Mouse (Mus musculus) embryo, embryonic 10.5 days (tissue): ENCODE results near the gene Sfxn5.

Source experiments
- DNase-seq: peaks from one replicate; pipeline ENCODE4 v3.0.0-alpha.2; 2015; ENCODE audit warnings: low spot score

Sfxn5 gene

DNA sequence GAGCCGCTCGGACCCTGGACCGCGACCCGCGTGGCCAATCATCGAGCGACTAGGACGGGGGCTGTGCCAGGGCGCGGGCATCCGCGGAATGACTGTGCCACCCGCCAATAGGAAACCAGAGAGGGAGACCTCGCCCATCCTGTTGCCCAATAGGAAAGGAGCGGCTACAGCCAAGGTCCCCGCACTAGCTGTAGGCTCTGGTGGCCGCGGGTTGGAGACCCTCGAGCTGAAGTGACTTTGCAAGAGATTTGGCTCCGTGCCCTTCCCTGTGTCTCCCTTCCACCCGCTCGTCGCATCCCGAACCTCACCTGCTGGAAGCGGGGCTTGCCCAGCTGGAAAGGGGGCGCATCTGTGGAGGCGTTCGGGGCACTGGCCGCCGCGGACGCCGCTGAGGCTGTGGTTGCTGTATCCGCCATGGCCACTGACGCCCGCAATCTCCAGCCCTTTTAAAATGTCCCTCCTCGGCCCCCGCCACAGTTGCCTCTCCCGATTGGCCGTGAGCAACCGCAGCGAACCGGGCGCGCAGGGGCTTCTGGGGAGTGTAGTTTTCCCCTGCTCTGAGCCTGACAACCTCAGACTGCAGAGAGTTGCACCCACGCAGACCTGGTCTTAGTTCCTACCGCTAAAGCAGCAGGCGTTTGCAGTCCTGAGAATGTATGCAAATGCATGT is at the start of gene Sfxn5:
Gene Sfxn5, minus strand, starts transcription at position 423 of the 670 bp plus-strand sequence.
- DNase-seq: peak; percentile 96

DNA sequence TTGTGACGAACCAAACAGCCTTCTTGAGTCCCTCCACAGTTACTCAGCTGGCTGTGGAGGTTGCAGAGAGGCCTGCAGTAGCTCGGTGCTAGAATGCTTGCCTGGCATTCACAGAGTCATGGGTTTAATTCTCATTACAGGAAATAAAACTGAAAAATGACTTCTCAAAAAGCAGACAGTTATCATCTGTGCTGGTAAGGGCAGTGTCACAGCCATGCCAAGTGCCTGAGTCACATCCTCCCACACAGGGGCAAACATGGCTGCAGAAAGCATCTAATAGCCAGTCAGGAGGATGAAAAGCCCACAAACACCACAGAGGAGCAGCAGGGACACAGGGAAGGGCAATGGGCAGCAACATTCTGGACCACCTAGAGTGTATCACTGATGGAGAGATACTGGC is 49.6 kb upstream of the Sfxn5 start:
- DNase-seq: no peak

DNA sequence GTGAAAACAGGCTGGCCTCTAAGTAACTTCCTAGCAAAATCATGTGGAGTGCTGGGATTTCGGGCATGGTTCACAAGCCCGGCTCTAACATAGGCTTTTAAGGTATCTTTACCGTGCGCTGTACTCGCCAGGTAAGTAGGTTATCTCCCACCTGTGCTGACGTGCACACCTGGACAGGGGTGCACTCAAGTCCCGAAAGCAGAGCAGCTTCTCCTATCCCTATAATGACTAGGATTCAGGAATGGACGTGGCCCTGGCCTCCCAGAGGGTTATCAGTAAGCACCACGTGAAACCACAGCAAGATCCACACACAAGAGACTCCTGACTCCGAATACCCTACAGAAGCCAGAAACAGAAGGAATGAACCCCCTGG is 48.4 kb upstream of the Sfxn5 start:
- no peak for DNase-seq

GRCm38 (mm10) chr6:85380901-85381647 is 47.9 kb upstream of the Sfxn5 start:
- peak; percentile 30 for DNase-seq

- DNase-seq: peak; percentile 96
These were observed 47.1 kb upstream of the Sfxn5 start for GRCm38 (mm10) chr6:85380201-85380900.

DNA sequence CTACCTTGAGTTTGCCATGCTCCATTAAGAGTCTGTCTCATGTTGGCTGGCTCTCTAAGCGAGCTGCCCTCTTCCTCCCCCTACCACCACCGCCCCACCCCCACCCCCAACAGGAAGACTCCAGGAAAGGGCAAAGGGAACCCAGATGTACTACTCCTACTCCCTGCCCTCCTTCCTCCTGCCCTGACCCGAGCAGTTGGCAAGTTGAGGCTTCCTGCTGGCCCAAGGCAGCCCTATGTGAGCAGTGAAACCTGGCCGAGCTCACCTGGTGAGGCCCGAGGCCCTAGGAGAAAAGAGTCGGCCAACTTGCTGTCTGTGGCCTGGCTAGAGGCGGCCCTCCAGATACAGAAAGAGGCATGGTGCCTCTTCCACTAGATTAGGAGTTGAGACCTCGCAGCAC is 45.4 kb upstream of the Sfxn5 start:
- DNase-seq: no peak

DNA sequence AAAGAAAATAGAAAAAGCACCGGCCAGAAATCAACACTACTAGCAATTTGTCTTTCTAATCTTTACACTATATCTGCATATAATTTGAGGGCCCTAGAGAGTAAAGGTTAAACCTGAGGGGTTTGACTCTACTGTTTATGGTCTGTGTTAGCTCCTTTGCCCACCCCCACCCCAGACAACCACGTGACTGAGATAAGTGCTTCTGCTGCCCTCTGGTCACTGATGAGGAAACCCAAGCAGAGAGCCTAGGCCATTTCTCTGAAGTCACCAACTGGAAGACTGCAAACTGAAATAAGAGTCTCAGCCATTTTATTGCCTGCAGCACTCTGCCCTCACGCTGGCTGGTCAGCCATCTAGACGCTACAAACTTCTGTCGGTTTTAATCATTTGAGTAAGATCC is 44.7 kb upstream of the Sfxn5 start:
- DNase-seq: no peak

- no peak for DNase-seq
These were observed 44.0 kb upstream of the Sfxn5 start for GRCm38 (mm10) chr6:85377066-85377734.

DNA sequence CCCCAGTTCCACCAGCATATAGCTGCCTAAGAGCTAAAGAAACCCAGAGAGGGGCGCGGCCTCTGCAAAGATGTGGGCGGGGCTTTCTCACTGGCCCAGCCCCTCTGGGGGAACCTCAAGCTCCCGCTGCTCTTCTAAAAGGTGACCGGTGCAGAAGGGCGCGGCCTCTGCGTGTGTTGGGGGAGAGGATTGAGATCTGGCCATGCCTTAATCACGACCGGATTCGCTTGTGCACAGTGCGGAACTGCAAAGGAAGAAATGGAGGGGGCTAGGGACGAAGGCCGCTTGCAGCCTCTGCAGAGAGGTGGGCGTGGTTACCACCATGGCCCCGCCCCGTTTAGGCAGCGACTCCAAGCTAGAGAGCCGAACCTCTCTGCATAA is 41.5 kb upstream of the Sfxn5 start:
- peak; percentile 99 for DNase-seq

DNA sequence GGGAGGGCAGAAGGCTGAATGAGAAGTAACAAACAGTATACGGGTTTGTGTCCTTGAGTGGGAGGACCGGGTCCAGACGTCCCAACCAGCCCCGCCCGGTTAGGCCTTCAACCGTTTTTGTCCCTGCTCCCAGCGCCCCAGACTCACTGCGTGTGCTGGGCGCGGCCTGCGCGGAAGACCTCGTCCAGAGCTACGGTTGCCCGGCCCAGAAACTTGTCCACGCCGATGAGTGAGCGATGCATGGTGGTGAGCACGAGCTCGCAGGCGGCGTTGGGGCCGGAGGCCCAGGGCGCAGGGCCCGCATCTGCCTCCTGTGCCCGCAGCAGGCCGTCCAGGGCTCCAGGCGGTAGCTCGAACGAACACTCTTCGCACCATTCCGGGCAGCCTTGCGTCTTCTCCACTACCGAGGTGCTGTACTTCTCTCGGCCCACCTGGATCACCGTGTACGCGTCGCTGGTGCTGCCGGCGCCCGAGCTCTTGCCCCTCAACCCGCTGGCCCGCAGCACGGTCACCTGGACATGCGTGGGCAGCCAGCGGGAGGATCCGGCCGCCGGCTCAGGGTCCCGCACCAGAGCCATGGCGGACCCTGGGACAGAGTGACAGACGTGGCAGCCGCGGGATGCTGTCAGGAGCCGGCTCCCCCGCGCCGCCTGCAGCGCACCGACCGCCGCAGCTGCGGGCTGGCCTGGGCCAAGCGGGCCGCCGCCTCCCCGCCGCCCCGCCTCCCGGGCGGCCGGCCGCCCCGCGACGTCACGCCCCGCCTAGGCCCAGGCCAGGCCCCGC is 40.9 kb upstream of the Sfxn5 start, which contains the start of gene Rab11fip5:
Gene Rab11fip5, minus strand, starts transcription at position 684 of the 783 bp plus-strand sequence.
- DNase-seq: peak; percentile 29

GRCm38 (mm10) chr6:85373066-85373860 is 40.0 kb upstream of the Sfxn5 start:
- no peak for DNase-seq

GRCm38 (mm10) chr6:85372496-85372895 is 39.3 kb upstream of the Sfxn5 start:
- DNase-seq: no peak

- DNase-seq: no peak
These were observed 38.7 kb upstream of the Sfxn5 start for GRCm38 (mm10) chr6:85371859-85372405.

GRCm38 (mm10) chr6:85370666-85371430 is 37.6 kb upstream of the Sfxn5 start:
- DNase-seq: no peak

DNA sequence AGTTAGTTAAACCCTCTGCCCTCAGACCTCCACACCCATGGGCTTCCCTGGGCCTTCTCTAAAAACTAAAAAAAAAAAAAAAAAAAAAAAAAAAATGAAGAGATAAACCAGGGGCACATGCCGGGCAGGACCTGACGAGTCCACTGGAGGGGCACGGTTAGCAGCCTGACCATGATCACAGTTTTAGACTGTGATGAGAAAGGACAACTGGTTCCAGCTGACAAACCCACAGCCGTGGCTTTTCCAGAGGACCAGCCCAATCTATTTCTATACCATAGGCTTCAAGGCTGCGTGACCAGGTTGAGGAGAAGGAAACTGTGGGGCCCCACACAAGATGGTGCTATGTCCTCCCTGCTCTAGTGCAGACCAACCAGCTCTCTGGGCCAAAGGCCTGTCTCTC is 36.8 kb upstream of the Sfxn5 start:
- no peak for DNase-seq

DNA sequence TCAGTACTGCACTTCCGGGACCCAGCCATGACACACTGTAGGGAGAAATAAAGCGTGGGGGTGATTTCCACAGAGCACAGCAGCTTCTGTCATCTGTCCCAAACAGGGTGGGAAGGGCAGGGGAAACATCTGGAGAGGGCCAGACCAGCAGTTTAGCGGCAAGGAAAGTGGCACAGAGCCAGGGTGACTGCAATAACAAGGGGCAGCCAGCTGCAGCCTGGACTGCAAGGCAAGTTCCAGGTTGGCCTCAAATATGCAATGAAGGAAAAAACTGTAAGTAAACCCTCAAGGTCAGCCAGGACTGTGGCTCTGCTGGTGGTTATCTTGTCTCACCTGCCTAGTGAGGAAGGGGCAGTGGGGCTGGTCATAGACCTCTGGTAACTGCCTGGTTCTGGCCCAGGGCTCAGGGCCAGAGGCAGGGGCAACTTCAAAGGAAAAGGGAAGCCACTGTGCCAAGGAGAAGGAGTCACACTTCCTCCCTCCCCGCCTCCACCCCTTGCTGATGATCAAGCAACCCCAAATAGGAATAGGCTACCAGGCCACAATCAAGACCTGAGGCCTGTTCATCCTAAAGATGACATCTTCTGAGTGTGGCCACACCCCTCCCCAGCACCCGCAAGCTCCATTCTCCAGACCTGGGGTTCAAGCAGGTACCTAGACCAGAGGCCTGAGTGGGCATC is 36.1 kb upstream of the Sfxn5 start:
- DNase-seq: no peak

DNA sequence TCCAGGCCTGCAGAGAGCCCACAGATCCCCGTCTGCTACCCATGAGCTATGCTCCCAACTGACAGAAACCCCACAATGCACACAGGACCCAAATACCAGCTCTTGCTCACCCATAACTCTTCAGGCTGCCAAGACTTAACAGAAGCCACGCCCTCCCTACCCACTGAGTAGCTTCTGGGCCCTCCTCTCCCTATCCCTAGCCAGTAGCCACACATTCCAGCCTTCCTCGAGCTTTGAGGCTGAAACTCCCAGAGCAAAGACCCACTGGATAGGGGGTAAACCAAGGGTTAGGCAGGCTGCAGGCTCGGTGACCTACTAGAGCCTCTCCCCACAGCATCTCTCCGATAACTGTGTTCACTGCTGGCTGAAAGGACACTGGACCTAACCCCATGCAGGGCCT is 35.5 kb upstream of the Sfxn5 start:
- no peak for DNase-seq

- DNase-seq: no peak
These were observed 34.9 kb upstream of the Sfxn5 start for GRCm38 (mm10) chr6:85368166-85368565.

GRCm38 (mm10) chr6:85366387-85366786 is 33.2 kb upstream of the Sfxn5 start:
- DNase-seq: no peak
